Mouse (Mus musculus) ZHBTc4 (cell line): Measurements from ENCODE around the gene Hoxb9.

ENCODE experiments used
- DNase-seq: peaks from one replicate; pipeline ENCODE4 v3.0.0-alpha.2; 2011; ENCODE audit warnings: low read depth, low spot score

The Hoxb9 gene

DNA sequence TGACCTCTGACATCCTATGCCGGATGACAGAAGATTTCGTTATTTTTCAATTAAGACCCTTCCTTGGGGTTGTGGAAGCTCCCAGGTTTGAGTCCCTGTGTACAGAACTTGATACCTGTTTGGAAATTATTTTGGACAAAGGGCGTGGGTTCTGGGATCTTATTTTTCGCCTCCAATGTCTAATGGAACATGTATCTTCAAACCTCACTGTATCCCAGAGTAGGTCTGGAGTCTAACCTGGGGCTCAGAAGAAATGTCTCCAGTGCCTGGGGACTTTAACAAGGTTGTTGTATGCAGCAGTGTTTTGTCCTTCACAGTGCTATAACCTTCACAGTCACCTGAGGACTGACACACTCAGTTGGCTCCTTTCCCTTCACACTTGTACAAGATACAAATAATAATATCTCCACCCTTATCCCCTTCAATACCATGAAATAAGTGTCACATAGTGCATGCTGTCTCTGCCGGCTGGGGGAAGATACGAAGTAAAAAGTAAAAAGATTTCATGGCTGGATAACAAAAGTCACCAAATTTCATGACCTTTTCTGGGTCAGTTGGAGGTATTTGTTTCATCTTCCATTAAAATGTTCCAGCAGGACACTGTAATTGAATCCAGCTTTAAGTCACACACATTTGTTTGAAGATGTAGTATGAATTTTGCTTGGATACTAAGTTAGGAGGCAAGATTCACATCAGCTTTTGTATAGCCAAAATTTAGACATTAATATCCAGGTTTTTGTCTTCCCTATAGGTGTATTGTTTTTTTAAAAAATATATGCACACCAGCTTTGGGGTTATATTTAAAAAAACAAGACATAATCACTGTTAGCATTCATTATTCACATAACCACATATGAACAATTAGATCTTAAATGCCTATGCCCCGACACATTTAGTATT is 4.0 kb upstream of the Hoxb9 start:
- no peak for DNase-seq

DNA sequence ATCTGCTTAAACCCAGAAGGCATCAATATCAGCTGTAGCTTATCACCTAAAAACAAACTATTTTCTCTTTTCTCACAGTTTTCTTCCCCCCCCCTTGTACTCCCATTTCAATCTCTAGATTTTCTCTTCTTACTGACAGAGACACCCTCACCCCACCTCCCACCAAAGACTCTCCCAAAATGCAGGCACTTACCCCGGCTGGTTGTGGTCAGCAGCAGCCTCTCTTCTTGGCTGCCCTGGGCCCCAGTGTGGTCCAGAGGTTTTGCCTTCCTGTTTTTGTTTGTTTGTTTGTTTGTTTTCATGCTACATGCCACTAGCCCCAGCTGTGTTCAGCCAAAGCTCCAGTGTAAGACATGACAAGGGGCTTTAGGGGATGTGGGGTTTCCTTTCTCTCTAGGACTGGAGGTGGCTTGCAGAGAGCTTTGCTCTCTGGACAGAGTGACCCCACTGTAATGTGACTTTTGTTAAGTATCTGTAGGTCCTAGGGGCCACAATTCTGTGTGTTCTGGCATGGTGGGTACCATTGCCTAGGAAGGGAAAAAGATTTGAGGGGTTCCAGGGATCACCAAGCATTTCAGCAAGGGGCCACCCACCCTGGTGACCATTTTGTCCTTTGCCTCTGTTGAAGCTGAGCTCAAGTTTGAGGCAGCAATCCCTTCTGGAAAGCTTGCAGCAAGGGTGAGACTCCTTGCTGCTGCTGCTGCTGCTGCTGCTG is 3.1 kb upstream of the Hoxb9 start:
- no peak for DNase-seq

DNA sequence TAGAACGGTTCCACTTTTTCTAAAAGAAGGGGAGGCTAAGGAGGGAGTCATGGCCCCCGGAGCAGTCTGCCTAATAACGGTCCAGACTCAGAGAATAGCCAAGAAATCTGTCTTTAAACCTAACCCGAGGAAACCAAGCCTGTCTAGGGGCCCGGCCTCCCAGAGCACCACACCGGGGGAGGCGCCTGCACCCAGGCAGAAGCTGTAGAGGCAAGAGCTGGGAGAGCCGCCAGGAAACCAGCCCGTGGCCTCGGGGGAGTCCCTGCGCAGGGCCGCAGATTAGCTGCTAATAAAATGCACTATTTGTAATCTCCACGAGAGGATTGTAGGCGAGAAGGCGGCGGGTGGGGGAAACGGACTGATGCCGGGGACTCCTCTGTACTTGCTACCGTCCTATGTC is 1.4 kb upstream of the Hoxb9 start:
- no peak for DNase-seq

DNA sequence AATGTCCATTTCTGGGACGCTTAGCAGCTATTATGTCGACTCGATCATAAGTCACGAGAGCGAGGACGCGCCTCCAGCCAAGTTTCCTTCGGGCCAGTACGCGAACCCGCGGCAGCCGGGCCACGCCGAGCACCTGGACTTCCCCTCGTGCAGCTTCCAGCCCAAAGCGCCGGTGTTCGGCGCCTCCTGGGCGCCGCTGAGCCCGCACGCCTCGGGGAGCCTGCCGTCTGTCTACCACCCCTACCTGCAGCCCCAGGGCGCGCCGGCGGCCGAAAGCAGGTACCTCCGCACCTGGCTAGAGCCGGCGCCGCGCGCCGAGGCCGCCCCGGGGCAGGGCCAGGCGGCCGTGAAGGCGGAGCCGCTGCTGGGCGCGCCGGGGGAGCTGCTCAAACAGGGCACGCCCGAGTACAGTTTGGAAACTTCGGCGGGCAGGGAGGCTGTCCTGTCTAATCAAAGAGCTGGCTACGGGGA is 319 bp downstream of the Hoxb9 start:
- peak; percentile 85 for DNase-seq

DNA sequence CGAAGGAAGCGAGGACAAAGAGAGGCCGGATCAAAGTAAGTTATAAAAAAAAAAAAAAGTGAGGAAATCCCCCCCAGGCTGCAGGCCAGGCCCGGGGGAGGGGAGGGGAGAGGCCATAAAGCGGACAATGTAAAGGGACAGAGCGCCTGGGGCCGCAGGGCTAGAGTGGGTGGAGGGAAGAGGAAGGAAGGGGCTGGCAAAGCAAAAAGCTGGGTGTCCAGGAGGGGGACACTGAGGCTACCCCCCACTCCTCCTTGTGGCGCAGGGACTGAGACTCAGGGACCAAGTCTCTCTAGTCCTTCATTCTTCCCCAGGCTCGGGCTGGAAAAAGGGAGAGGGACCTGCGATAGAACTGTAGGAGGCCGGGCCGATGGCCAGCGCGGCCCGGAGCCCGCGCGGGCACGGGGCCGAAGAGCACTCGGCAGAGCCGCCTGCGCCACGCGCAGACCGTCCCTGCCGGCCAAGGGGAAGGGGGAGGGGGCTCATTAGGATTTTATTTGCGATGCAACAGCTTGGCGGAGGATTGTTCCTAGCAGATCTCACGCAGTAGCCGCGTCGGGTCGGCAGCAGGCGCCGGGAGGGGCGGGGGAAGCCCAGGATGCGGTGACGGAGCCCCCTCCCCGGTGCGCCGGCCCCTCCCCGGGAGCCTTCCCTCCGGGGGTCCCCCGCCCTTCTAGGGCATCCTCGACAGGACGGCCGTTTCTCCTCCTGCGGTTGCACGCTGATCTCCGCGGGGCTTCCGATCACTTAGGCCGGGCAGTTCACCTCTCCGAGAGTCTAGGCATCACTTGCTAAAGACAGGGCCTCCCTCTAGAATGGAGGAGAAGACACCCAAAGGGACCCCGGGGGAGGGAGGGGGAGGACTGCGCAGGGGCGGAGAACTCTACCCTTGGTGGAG is 1.0 kb downstream of the Hoxb9 start:
- peak; percentile 66 for DNase-seq

DNA sequence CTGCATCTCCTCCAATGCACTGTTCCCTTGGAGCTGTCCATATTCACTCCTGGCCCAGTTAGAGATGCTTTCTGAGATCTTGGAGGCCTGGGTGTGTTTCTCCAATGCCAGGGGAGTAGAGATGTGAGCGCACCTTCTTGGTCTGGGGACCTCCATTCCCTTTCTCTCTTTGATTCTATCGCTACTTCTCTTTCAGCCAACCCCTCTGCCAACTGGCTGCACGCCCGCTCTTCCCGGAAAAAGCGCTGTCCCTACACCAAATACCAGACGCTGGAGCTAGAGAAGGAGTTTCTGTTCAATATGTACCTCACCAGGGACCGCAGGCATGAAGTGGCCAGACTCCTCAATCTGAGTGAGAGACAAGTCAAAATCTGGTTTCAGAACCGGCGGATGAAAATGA is 3.2 kb downstream of the Hoxb9 start:
- no peak for DNase-seq

DNA sequence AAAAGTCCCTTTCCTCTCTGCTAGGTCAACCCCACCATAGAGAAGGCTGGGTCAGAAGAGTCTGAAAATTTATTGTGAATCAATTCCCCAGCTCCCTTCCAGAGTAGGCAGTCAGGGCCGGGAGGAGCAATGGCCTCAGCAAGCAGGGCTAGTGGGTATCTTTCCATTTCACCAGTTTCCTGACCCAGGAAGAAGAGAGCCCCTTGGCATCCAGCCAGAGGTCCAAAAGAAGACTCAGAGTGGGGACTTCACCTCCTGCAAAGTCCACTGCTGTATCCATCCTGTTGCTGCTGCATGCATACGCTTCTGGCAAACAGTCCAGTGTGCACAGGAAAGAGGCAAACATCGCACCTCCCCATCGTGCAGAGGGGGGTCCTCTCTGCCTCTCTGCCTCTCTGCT is 4.6 kb downstream of the Hoxb9 start:
- DNase-seq, result no peak

DNA sequence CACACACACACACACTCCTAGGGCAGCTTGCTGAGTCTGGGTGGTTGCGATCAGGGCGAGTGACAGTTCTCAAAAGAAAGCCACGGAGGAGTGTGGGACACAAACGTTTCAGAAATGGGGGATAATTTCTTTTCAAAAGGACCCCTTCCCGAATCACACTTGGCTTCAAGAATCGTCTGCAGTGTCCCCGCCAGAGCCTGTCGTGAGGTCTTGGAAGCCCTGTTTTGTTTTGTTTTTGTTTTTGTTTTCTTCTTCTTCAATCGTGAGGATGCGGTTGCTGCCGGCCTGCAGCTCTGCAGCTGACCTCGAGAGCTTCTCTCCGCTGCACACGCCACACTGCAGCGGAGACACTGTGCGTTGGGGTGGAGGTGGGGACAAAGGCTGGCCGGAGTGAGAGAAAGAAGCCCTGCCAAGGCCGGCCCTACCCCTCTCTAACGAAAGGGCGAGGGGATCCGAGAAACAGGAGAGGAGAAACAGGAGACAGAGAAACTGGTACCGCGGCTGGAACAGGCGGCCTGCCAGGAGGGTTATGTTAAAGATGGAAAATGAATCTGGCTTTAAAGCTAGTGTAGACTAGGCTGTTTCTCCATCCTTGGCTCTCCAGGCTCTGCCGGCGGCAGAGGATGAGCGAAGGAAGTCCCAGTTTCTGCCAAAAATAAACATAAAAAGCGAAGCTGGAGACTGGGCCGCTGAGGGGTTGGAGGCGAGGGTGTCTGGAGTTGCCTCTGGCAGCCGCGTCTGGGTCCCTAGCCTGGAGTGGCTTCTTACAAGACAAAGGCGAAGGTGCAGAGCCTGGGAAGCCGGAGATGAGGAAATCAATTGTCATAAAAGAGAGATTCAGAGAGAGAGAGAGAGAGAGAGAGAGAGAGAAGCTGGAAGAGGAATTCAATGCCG is 6.1 kb downstream of the Hoxb9 start:
- DNase-seq, result no peak

DNA sequence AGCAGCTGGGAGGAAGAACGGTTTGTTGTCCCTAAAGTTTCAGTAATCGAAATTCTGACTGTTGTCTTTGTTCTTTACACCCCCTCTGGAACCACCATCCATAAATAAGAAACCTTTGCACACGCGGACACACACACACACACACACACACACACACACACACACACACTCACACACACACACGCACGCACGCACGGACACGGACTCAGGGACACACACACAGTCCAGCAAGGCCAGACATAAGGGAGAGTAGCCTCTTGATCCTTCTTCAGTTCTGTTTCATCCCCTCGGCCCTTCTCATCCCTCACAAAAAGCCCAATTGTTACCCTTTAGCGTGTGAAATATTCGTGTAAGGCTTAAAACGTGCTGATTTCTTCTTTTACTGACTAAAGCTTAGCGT is 7.1 kb downstream of the Hoxb9 start:
- no peak for DNase-seq

DNA sequence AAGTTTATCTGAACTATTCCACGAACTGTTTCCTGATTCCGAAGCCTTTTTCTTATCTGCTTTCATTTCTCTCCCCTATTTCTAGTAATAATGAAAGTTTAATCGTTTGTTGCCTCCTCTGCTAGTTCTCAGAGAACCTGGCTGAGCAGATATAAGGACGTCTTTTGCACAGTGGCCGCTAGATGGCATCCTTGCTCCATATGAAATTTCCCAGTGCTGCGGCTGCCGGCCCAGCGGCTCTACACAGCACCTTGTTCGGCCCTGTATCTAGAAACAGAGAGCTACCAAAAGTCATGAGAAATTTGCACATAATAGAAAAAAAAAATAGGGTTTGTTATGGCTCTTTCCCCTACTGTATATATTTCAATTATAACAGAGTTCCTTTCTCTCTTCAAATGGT is 7.5 kb downstream of the Hoxb9 start:
- peak; percentile 90 for DNase-seq

DNA sequence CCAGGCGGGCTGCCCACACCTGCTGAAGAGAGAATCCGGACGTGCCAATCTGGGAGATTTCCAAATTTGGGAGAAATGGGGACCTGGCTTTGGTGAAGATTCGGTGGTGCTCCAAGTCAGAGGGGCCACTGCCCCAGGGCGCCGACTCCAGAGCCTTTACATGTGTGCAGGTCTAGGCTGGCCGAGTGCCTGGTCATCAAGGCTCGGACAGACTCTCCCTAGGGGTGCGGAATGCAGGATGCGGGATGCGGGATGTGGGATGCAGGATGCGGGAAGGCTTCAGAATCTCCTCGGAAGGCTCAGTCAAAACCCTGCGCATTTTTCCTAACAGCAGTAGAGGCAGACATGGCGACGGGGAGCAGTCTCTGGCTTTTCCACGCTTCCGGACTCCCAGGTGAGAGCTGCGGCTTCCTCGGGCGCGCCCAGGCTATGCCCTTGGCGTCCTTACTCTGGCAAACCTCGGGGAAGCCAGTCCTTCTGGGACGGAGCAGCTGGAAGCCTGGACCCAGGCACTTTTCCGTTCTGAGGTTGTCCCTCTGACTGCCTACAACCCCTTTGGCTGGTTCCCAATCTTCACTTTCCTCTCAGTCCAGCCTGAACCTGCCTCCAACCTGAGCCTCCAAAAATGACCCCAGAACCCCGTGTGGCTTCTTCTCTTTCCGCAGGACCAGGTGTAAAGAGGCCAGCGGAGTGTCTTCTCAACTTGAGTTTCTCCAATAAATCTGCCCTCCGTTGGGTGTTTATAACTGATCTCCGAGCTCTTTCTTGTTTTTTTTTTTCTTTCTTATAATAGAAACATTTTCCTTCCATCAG is 8.4 kb downstream of the Hoxb9 start:
- no peak for DNase-seq

DNA sequence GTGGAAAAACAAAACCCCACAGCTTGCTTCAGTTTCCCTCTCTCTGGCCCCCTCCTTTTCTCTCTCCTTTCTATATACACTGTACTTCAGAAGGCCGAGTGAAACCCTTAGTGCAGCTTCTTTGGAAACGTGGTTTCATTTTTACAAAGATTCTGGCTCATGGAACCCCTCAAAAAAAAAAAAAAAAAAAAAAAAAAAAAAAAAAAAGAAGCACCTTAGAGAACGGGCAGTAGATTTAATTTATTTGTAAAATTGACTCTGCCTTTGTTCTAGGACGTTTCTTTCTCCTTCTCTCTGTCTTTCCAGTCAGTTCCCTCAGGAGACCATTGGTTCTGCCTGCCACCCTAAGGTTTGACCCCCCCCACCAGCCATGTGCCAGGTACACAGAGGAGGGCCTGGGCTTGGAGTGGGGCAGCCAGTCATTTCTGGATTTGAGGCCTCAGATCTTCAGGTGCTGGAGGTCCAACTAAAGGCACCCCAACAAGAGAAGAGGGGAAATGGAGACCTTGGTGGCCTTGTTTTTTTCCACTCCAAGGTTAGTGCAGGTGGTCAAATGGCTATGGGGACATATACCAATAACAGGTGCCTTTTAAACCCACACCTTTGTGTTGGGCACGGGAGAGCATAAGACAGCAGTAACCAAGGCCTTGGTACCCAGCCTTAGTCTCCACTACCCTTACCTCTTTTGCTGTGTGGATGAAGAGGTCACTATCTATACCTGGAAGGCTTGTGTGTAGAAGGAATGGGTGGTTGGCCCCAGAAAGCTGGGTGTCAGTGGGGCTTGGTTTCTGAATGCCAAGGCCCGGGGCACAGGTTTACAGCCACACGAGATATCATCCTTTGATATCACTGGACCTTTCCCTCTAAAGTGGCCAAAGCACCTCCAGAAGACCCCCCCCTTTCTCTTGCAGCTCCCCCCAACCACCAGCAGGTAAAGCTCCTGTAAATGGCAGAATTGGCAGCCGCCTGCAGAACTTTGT is 9.4 kb downstream of the Hoxb9 start:
- no peak for DNase-seq

DNA sequence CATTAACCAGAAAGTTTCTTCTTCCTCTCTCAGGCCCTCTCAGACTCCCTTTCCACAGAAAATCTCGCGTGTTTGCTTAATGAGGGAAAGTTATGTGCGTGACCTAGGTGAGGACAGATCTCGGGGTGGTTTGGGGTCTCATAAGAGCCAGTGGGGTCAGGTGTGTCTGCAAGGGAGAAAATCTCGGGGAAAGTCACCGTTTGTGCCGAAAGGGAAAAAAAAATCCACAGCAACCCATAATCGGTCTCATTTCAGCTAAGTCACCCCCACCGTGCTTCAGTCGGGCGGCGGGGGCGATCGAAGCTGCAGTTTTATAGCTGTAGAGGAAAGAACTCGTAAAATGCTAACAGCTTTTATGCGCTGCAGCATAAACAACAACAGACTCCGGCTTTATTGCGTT is 10.1 kb downstream of the Hoxb9 start:
- no peak for DNase-seq

DNA sequence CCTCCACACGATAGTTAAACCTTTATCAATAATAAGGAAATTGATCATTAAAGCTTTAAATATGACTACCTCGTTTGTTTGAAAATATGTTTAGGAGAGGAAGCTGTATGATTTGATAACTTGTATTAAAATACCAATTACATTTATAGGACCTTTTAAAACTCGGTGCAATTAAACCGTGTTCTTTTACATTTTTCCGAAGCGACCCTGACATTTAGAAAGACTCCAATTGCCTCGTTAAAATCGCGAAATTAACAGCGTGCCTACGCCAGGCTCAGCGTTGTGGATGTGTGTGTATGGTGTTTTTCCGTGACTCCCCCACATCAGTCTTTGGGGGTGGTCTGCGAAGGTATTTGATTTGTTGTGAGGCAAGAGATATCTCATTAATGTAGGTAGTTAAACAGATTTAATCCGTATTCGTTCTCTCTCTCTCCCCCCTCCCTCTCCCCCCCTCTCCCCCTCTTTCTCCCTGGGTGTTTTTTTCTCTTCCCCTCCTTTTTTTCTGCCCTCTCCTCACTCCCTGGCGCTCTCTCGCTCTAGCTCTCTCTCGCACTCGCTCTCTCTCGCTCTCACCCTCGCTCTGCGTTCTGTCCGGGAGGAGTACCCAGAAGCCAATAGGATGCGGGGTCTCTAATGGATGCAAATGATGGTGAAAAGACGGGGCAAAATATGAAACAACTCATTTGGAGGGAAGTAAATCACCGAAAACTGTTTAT is 10.8 kb downstream of the Hoxb9 start, which contains the start of gene Hoxb8:
Gene Hoxb8 (plus strand): TSS at position 51 of the 716 bp plus-strand sequence.
- no peak for DNase-seq

DNA sequence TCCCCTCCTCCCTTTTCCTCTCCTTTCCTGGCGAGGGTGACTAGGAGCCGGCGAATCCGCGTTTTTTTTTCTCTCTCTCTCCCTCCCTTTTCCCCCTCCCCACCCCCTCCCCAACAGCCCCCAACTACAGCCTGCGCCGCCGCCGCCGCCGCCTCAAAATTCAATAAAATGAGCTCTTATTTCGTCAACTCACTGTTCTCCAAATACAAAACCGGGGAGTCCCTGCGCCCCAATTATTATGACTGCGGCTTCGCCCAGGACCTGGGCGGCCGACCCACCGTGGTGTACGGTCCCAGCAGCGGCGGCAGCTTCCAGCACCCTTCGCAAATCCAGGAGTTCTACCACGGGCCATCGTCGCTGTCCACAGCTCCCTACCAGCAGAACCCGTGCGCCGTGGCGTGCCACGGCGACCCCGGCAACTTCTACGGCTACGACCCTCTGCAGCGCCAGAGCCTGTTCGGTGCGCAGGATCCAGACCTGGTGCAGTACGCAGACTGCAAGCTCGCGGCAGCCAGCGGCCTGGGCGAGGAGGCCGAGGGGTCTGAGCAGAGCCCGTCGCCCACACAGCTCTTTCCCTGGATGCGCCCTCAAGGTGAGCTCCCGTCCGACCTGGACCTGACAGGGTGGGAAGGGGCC is 11.7 kb downstream of the Hoxb9 start:
- DNase-seq, result peak; percentile 81

DNA sequence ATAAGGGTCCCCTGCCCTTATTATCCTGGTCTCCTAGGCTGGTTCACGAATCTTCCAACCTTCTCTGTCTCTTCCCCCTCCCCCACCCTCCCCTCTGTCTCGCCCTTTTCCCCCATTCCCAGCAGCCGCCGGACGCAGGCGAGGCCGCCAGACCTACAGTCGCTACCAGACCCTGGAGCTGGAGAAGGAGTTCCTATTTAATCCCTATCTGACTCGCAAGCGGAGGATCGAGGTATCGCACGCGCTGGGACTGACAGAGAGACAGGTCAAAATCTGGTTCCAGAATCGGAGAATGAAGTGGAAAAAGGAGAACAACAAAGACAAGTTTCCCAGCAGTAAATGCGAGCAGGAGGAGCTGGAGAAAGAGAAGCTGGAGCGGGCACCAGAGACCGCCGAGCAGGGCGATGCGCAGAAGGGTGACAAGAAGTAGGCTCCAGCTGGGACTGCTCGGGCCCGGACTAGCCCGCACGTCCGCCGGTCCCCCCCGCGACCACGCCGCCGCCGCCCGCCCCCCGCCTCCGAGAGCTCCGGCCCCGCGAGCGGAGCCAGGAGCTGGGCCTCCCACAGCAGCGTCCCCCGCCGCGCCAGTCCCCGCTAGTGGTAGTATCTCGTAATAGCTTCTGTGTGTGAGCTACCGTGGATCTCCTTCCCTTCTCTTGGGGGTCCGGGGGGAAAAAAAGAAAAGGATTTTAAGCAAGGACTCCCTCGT is 12.9 kb downstream of the Hoxb9 start:
- peak; percentile 79 for DNase-seq
